Mouse (Mus musculus): Measurements from ENCODE around the gene Alk.
A peak's percentile ranks its signal among the peaks of the same experiment; 100 is the strongest.

Gene Alk

GRCm38 (mm10) chr17:72399331-72400059 is 204.9 kb downstream of the Alk start:
- DNase-seq: no peak

GRCm38 (mm10) chr17:72395956-72396355 is 208.5 kb downstream of the Alk start:
- DNase-seq: no peak

GRCm38 (mm10) chr17:72368991-72369390 is 235.4 kb downstream of the Alk start:
- DNase-seq: no peak

- DNase-seq: no peak
Observed at GRCm38 (mm10) chr17:72362811-72363496, 241.5 kb downstream of the Alk start.

- peak in 1 of 2 experiments; percentile 22 for DNase-seq
Observed at GRCm38 (mm10) chr17:72361961-72362360, 242.5 kb downstream of the Alk start.

GRCm38 (mm10) chr17:72356759-72357302 is 247.6 kb downstream of the Alk start:
- DNase-seq: no peak

GRCm38 (mm10) chr17:72339437-72339836 is 265.0 kb downstream of the Alk start:
- no peak for DNase-seq

- no peak for DNase-seq
Observed at GRCm38 (mm10) chr17:72332909-72333308, 271.5 kb downstream of the Alk start.

GRCm38 (mm10) chr17:72325941-72326340 is 278.5 kb downstream of the Alk start:
- DNase-seq: no peak

GRCm38 (mm10) chr17:72319576-72319975 is 284.9 kb downstream of the Alk start:
- no peak for DNase-seq

- no peak for DNase-seq
Observed at GRCm38 (mm10) chr17:72299651-72300050, 304.8 kb downstream of the Alk start.

- no peak for DNase-seq
Observed at GRCm38 (mm10) chr17:72296349-72296748, 308.1 kb downstream of the Alk start.

GRCm38 (mm10) chr17:72293267-72293580 is 311.2 kb downstream of the Alk start:
- DNase-seq: no peak

- DNase-seq: no peak
Observed at GRCm38 (mm10) chr17:72292444-72293266, 311.8 kb downstream of the Alk start.

- DNase-seq: no peak
Observed at GRCm38 (mm10) chr17:72285961-72286360, 318.5 kb downstream of the Alk start.

GRCm38 (mm10) chr17:72278296-72278695 is 326.1 kb downstream of the Alk start:
- no peak for DNase-seq

- DNase-seq: no peak
Observed at GRCm38 (mm10) chr17:72276778-72277177, 327.6 kb downstream of the Alk start.

- DNase-seq: peak; percentile 17 to 25
Observed at GRCm38 (mm10) chr17:72275391-72275904, 329.0 kb downstream of the Alk start.

GRCm38 (mm10) chr17:72274205-72274604 is 330.2 kb downstream of the Alk start:
- no peak for DNase-seq

- DNase-seq: no peak
Observed at GRCm38 (mm10) chr17:72271640-72272039, 332.8 kb downstream of the Alk start.

- no peak for DNase-seq
Observed at GRCm38 (mm10) chr17:72268529-72268928, 335.9 kb downstream of the Alk start.

- DNase-seq: peak; percentile 45 to 50
Observed at GRCm38 (mm10) chr17:72265171-72266022, 339.0 kb downstream of the Alk start.

Measured in lung, postnatal 4 days (tissue).